Mouse (Mus musculus) brain, embryonic 14.5 days (tissue): Measurements from ENCODE around the gene Gm20894. TPM values are rescaled to one million over a fixed set of nuclear protein-coding genes. Genes with fewer than 3 reads are reported as not detected.
"Not testable (repeated sequence)": the region's sequence is repeated elsewhere in the genome, so short reads cannot be mapped to it uniquely, and the experiment has no call there.

Experiments
- DNase-seq: peaks from one replicate; pipeline ENCODE4 v3.0.0-alpha.2; 2011; ENCODE audit warnings: low read depth
- polyA plus RNA-seq: library from polyadenylated mRNA; depleted of rRNA; stranded (reverse); fragments of >200 nt; gene quantifications from 2 replicates; pipeline ENCODE4 v1.2.3, GENCODE M21; 2012; rRNA removed

The Gm20894 gene
- polyA plus RNA-seq, result not detected in 2 replicates

- DNase-seq, result not testable (repeated sequence)
Observed at GRCm38 (mm10) chrY:28271412-28271811, at the start of gene Gm20894. TSS of gene Gm20894 (minus strand) at chrY:28271512.
